Mouse (Mus musculus) heart, adult 2 months (tissue): ENCODE data around the gene Kat2a. TPM values are rescaled to one million over a fixed set of nuclear protein-coding genes. Genes with fewer than 3 reads are reported as not detected.
A peak's percentile ranks its signal among the peaks of the same experiment; 100 is the strongest.
"Not testable (repeated sequence)": the region's sequence is repeated elsewhere in the genome, so short reads cannot be mapped to it uniquely, and the experiment has no call there.

Source experiments
- DNase-seq, 2 experiments: peaks; one replicate each; pipeline ENCODE4 v3.0.0; 2021
- H3K27ac ChIP-seq: fragments of 200-600 bp; 2 replicates; pipeline ENCODE4 v1.8.1; 2022
- H3K27me3 ChIP-seq: fragments of 200-500 bp; 2 replicates; pipeline ENCODE4 v1.6.1; 2012; ENCODE audit warnings: mild to moderate bottlenecking, low read length, inconsistent platforms, mixed read lengths; ENCODE audit not compliant: control insufficient read depth, insufficient read depth
- H3K36me3 ChIP-seq: fragments of 200-500 bp; 2 replicates; pipeline ENCODE4 v1.6.1; 2012; ENCODE audit warnings: low read length, inconsistent platforms; ENCODE audit not compliant: control insufficient read depth, insufficient read depth
- H3K4me1 ChIP-seq: fragments of 200-500 bp; 2 replicates; pipeline ENCODE4 v1.6.1; 2011; ENCODE audit warnings: low read length; ENCODE audit not compliant: control insufficient read depth, insufficient read depth
- H3K4me3 ChIP-seq: fragments of 200-600 bp; 2 replicates; pipeline ENCODE4 v1.8.1; 2022
- H3K79me2 ChIP-seq: fragments of 200-500 bp; replicated peaks from 2 replicates; pipeline ENCODE4 v1.6.1; 2012; ENCODE audit warnings: mild to moderate bottlenecking, inconsistent platforms, low read length, moderate library complexity, mixed read lengths; ENCODE audit not compliant: control insufficient read depth, insufficient read depth
- H3K9ac ChIP-seq: fragments of 200-500 bp; 2 replicates; pipeline ENCODE4 v1.6.1; 2012; ENCODE audit warnings: low read depth, mild to moderate bottlenecking, control low read depth, inconsistent platforms, low read length, mixed read lengths
- CTCF ChIP-seq: fragments of 200-600 bp; IDR thresholded peaks from 2 replicates; pipeline ENCODE4 v1.8.1; 2022; ENCODE audit warnings: antibody characterized with exemption, mild to moderate bottlenecking, moderate library complexity
- WGBS: fragments of 180-500 bp; shearing (Covaris S2); methylation state at CpG from one replicate; pipeline ENCODE4 v1.1.7; 2018; 5-methylcytosine and 5-hydroxymethylcytosine counted together
- intact Hi-C: fragments of 180-260 bp; cut with DNase I; formaldehyde crosslinking; loops from one replicate; pipeline ENCODE4 v1.15.1; 2025
- polyA plus RNA-seq: library from polyadenylated mRNA; depleted of rRNA; stranded (reverse); fragments of >200 nt; gene quantifications from 2 replicates; pipeline ENCODE4 v1.2.3, GENCODE M21; 2012; rRNA removed
- total RNA-seq, 2 experiments: library from RNA; stranded (reverse); gene quantifications; 2 replicates each; pipeline ENCODE4 v1.2.3; 2021

The Kat2a gene
- total and polyA plus RNA-seq, 3 experiments, result 13.1 to 18.9 (median 14.0) TPM

- intact Hi-C loops, H3K36me3 ChIP-seq: not testable (repeated sequence)
- WGBS, result 60% methylated on average over 3 of the region's 3 CpGs
Observed at GRCm38 (mm10) chr11:100655589-100655988, 56.7 kb downstream of the Kat2a start.

More at GRCm38 (mm10) chr11:100655589-100655988, 56.7 kb downstream of the Kat2a start:
- H3K27me3 ChIP-seq, H3K4me3 ChIP-seq, H3K4me1 ChIP-seq, H3K79me2 ChIP-seq, H3K27ac ChIP-seq, H3K9ac ChIP-seq, DNase-seq: not testable (repeated sequence)
- peak; percentile 33 for TF ChIP-seq CTCF

Other genes starting within 250 kb of the Kat2a start
- gene Klhl11, start 239.7 kb downstream of the Kat2a start, total RNA-seq, result 1 to 10 TPM; 7.2 to 8.0 TPM
- gene Klhl11, start 239.7 kb downstream of the Kat2a start, polyA plus RNA-seq, result 3.1 and 4.4 TPM in 2 replicates
- gene Acly, start 184.5 kb downstream of the Kat2a start, total RNA-seq, result 10 to 100 TPM; 25.5 to 34.6 TPM
- 66.5 and 74.7 TPM in 2 replicates for gene Acly, start 184.5 kb downstream of the Kat2a start, polyA plus RNA-seq
- under 1 TPM in 1 of 2 experiments, not detected in 1; 0.18 TPM for gene Ttc25, start 166.9 kb downstream of the Kat2a start, total RNA-seq
- 0.18 and 0.37 TPM in 2 replicates for gene Ttc25, start 166.9 kb downstream of the Kat2a start, polyA plus RNA-seq
- 1 to 10 TPM; 5.6 to 7.6 TPM for gene Cnp, start 137.6 kb downstream of the Kat2a start, total RNA-seq
- 9.5 and 11.4 TPM in 2 replicates for gene Cnp, start 137.6 kb downstream of the Kat2a start, polyA plus RNA-seq
- gene Nkiras2, start 93.2 kb downstream of the Kat2a start, total RNA-seq, result 10 to 100 TPM; 49.5 to 50.3 TPM
- 91.2 and 107 TPM in 2 replicates for gene Nkiras2, start 93.2 kb downstream of the Kat2a start, polyA plus RNA-seq
- 100 to 1,000 TPM; 107 to 121 TPM for gene Dnajc7, start 92.3 kb downstream of the Kat2a start, total RNA-seq
- gene Dnajc7, start 92.3 kb downstream of the Kat2a start, polyA plus RNA-seq, result 46.1 and 77.8 TPM in 2 replicates
- under 1 TPM; 0.34 to 0.48 TPM for gene Zfp385c, start 20.0 kb downstream of the Kat2a start, total RNA-seq
- gene Zfp385c, start 20.0 kb downstream of the Kat2a start, polyA plus RNA-seq, result 0.59 and 0.61 TPM in 2 replicates
- gene Dhx58, start 8.2 kb downstream of the Kat2a start, total RNA-seq, result under 1 TPM; 0.55 to 0.70 TPM
- 2.8 and 3.0 TPM in 2 replicates for gene Dhx58, start 8.2 kb downstream of the Kat2a start, polyA plus RNA-seq
- gene Hspb9, start 1.4 kb upstream of the Kat2a start, total RNA-seq, result not detected
- 0.50 and 0.62 TPM in 2 replicates for gene Hspb9, start 1.4 kb upstream of the Kat2a start, polyA plus RNA-seq
- gene Rab5c, start 25.8 kb upstream of the Kat2a start, total RNA-seq, result 10 to 100 TPM; 53.0 to 56.3 TPM
- gene Rab5c, start 25.8 kb upstream of the Kat2a start, polyA plus RNA-seq, result 69.3 and 97.8 TPM in 2 replicates
- not detected for gene Kcnh4, start 47.5 kb upstream of the Kat2a start, total RNA-seq
- gene Kcnh4, start 47.5 kb upstream of the Kat2a start, polyA plus RNA-seq, result 0.04 TPM in 1 of 2 replicates, not detected in the other
- not detected for gene Hcrt, start 50.5 kb upstream of the Kat2a start, total RNA-seq
- gene Hcrt, start 50.5 kb upstream of the Kat2a start, polyA plus RNA-seq, result not detected in 2 replicates
- gene Ghdc, start 58.5 kb upstream of the Kat2a start, total RNA-seq, result 10 to 100 TPM; 10.1 to 11.6 TPM
- 11.2 and 12.8 TPM in 2 replicates for gene Ghdc, start 58.5 kb upstream of the Kat2a start, polyA plus RNA-seq
- gene Stat5b, start 138.3 kb upstream of the Kat2a start, total RNA-seq, result 10 to 100 TPM; 58.6 to 65.2 TPM
- 35.4 and 50.7 TPM in 2 replicates for gene Stat5b, start 138.3 kb upstream of the Kat2a start, polyA plus RNA-seq
- 10 to 100 TPM; 20.3 to 22.3 TPM for gene Stat5a, start 146.9 kb upstream of the Kat2a start, total RNA-seq
- 24.3 and 26.6 TPM in 2 replicates for gene Stat5a, start 146.9 kb upstream of the Kat2a start, polyA plus RNA-seq
- gene Stat3, start 227.1 kb upstream of the Kat2a start, total RNA-seq, result 10 to 100 TPM; 93.0 to 94.7 TPM
- 85.8 and 134 TPM in 2 replicates for gene Stat3, start 227.1 kb upstream of the Kat2a start, polyA plus RNA-seq